Comparison of ENCODE assay signal across 16 mouse cellular contexts in the genomic region with DNA sequence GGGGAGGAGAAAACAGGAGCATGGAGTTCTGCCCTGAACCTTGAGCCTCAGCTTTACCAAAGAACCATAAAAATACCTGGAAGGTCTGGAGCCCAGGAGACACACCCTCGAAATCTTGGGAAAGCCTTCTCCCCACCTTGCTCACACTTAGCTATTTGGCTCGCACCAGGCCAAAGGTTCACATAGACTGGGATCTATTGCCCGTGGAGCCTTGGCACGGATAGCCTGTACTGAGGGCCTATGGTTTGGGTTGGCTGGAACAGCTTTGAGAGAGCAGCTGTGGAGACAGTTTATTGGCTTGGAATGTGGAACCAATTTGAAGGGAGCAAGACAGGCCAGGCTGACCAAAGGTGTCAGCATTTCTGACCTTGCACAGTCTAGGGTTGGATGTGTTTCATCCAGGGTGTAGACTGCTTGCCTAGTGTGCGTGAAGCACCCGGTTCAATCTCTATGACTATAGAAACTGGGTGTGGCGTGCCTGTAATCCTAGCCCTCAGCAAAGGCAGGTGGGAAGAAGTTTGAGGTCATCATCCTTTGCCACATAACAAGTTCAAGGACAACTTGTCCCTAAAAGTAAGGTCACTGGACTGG. TPM values are rescaled to one million over a fixed set of nuclear protein-coding genes. Genes with fewer than 3 reads are reported as not detected.
DNase-seq lines count a peak whose midpoint lies in the region; ATAC-seq and TF ChIP-seq lines count a peak whose summit lies in the region.
"Had no signal": no experiment of that assay in that cellular context is flagged by ENCODE, and none has a peak within 500 bp of the region (broad histone marks: within the 10 kb centered on the region; RNA-seq: fewer than 3 reads in every experiment).

No protein-coding gene starts in this region.

- intact Hi-C loops in gastrocnemius, adult 2 months (cut with DNase I): no loop called here
- intact Hi-C loops in left cerebral cortex, postnatal 4 days (cut with DNase I): loop anchor here (5.0 kb wide), 2 partner anchors 45 to 205 kb away; a partner anchor contains a TSS
- intact Hi-C loops in left cerebral cortex, adult 2 months (cut with DNase I): loop anchor here (5.0 kb wide), 2 partner anchors 65 to 165 kb away; no protein-coding TSS in a partner anchor

- peaks cover 5% of the 10 kb centered on the region; the same call in 1 of the 2 replicates for H3K4me1 ChIP-seq in intestine, postnatal 0 days (replicated peaks; ENCODE audit: control insufficient read depth, insufficient read depth, low read length)
- 0 out of 2 replicates have a peak, but pooled peaks cover 17% of the 10 kb centered on the region for H3K4me1 ChIP-seq in stomach, embryonic 16.5 days (ENCODE audit: control insufficient read depth, insufficient read depth, low read length)

- WGBS in intestine, postnatal 0 days: 34% methylated on average over 7 of the region's 7 CpGs
- 80% methylated on average over 7 of the region's 7 CpGs for WGBS in stomach, embryonic 16.5 days

- peak; percentile 91 for ATAC-seq in intestine, postnatal 0 days
- ATAC-seq in stomach, embryonic 16.5 days (ENCODE audit: insufficient read depth, low FRiP score): no peak
- ATAC-seq: forebrain, embryonic 14.5 days had no signal

- TF ChIP-seq CTCF in gastrocnemius, adult 2 months (IDR thresholded peaks at IDR 0.05): no peak
- TF ChIP-seq CTCF in left cerebral cortex, adult 2 months (IDR thresholded peaks at IDR 0.05): no peak
- no peak for TF ChIP-seq CTCF in intestine, postnatal 0 days (IDR thresholded peaks at IDR 0.05; ENCODE audit: low read depth)

- DNase-seq in gastrocnemius, adult 2 months: peak; percentile 35
- no peak for DNase-seq in gastrocnemius, adult 18-20 months (ENCODE audit: low spot score)
- DNase-seq in left cerebral cortex, postnatal 4 days: peak; percentile 34
- no peak for DNase-seq in left cerebral cortex, adult 2 months (ENCODE audit: extremely low spot score in 1 of 2, low spot score in 2 of 2)
- DNase-seq in frontal cortex, postnatal 14 days (ENCODE audit: low spot score in 2 of 2): no peak
- DNase-seq in thymus, postnatal 25 days: no peak
- DNase-seq: cerebellum, adult 11 months; gastrocnemius, postnatal 10 days; heart, postnatal 36 days; liver, embryonic 13.5 days; right cerebral cortex, postnatal 4 days had no signal

- no peaks in the 10 kb centered on the region for H3K36me3 ChIP-seq in intestine, postnatal 0 days (ENCODE audit: control insufficient read depth, insufficient read depth)
- H3K36me3 ChIP-seq in stomach, embryonic 16.5 days (ENCODE audit: control insufficient read depth, insufficient read depth, low read length): no peaks in the 10 kb centered on the region
- H3K36me3 ChIP-seq: liver, embryonic 13.5 days; midbrain, embryonic 15.5 days had no signal

- peak overlapping the region; percentile 28; the same call in 1 of the 2 replicates for H3K27ac ChIP-seq in gastrocnemius, adult 2 months
- H3K27ac ChIP-seq in left cerebral cortex, adult 2 months: no peak overlapping the region
- H3K27ac ChIP-seq in intestine, postnatal 0 days (ENCODE audit: low read depth, low read length): peak overlapping the region; percentile 65
- peak overlapping the region; percentile 96 for H3K27ac ChIP-seq in stomach, embryonic 16.5 days (ENCODE audit: low read length)
- H3K27ac ChIP-seq: liver, embryonic 13.5 days; macrophage; midbrain, embryonic 15.5 days had no signal

- no peak overlapping the region for H3K4me3 ChIP-seq in gastrocnemius, adult 2 months
- no peak overlapping the region for H3K4me3 ChIP-seq in left cerebral cortex, adult 2 months
- H3K4me3 ChIP-seq in intestine, postnatal 0 days (ENCODE audit: low read depth, low read length): no peak overlapping the region
- H3K4me3 ChIP-seq in stomach, embryonic 16.5 days (replicated peaks; ENCODE audit: low read length): no peak overlapping the region
- H3K4me3 ChIP-seq: liver, embryonic 13.5 days; midbrain, embryonic 15.5 days had no signal

- H3K27me3 ChIP-seq in intestine, postnatal 0 days (replicated peaks; ENCODE audit: control insufficient read depth, insufficient read depth, low read length): no peaks in the 10 kb centered on the region
- H3K27me3 ChIP-seq in stomach, embryonic 16.5 days (ENCODE audit: control insufficient read depth, insufficient read depth, low read length): no peaks in the 10 kb centered on the region
- H3K27me3 ChIP-seq: midbrain, embryonic 15.5 days had no signal

- H3K4me2 ChIP-seq in intestine, postnatal 0 days (replicated peaks; ENCODE audit: low read depth): no peak overlapping the region
- H3K4me2 ChIP-seq in stomach, embryonic 16.5 days (ENCODE audit: low read depth, low read length): no peak overlapping the region
- H3K4me2 ChIP-seq: liver, embryonic 13.5 days; midbrain, embryonic 15.5 days had no signal

- no peaks in the 10 kb centered on the region for H3K9me3 ChIP-seq in intestine, postnatal 0 days (ENCODE audit: control insufficient read depth)
- no peaks in the 10 kb centered on the region for H3K9me3 ChIP-seq in stomach, embryonic 16.5 days (replicated peaks; ENCODE audit: control insufficient read depth, low read length)
- H3K9me3 ChIP-seq: liver, embryonic 13.5 days; midbrain, embryonic 15.5 days had no signal

- no peak overlapping the region for H3K9ac ChIP-seq in intestine, postnatal 0 days (ENCODE audit: low read depth, low read length)
- no peak overlapping the region for H3K9ac ChIP-seq in stomach, embryonic 16.5 days (ENCODE audit: low read length)
- H3K9ac ChIP-seq: liver, embryonic 13.5 days; midbrain, embryonic 15.5 days had no signal

RNA-seq across cellular contexts. Expression of a gene that starts 6.3 kb away (rescaled TPM):
- 1 to 10 TPM; 3.5 to 3.8 TPM for total RNA-seq in gastrocnemius, adult 2 months (2021)
- total RNA-seq in gastrocnemius, adult 18-20 months (2021): 1 to 10 TPM; 2.9 TPM
- 10 to 100 TPM; 15.2 to 15.6 TPM for total RNA-seq in left cerebral cortex, postnatal 4 days (2021)
- total RNA-seq in left cerebral cortex, adult 2 months (2021): 10 to 100 TPM; 15.0 to 15.1 TPM
- polyA plus RNA-seq in intestine, postnatal 0 days (2015; fragmentation: Nextera tagmentation; extraction: Ambion mirVana): 6.3 and 7.2 TPM in 2 replicates
- 14.0 and 14.6 TPM in 2 replicates for polyA plus RNA-seq in stomach, embryonic 16.5 days (2015; fragmentation: Nextera tagmentation; extraction: Ambion mirVana)

RNA-seq across cellular contexts. Expression of a gene that starts 33.3 kb away (rescaled TPM):
- total RNA-seq in gastrocnemius, adult 2 months (2021): 100 to 1,000 TPM; 201 to 248 TPM
- 100 to 1,000 TPM; 193 to 210 TPM for total RNA-seq in gastrocnemius, adult 18-20 months (2021)
- under 1 TPM; 0.40 to 0.82 TPM for total RNA-seq in left cerebral cortex, postnatal 4 days (2021)
- 10 to 100 TPM; 10.6 to 12.2 TPM for total RNA-seq in left cerebral cortex, adult 2 months (2021)
- 0.14 and 0.31 TPM in 2 replicates for polyA plus RNA-seq in intestine, postnatal 0 days (2015; fragmentation: Nextera tagmentation; extraction: Ambion mirVana)
- 0.74 and 0.81 TPM in 2 replicates for polyA plus RNA-seq in stomach, embryonic 16.5 days (2015; fragmentation: Nextera tagmentation; extraction: Ambion mirVana)

RNA-seq across cellular contexts. Expression of a gene that starts 46.4 kb away (rescaled TPM):
- total RNA-seq in gastrocnemius, adult 2 months (2021): 10 to 100 TPM; 53.3 to 71.9 TPM
- total RNA-seq in gastrocnemius, adult 18-20 months (2021): 10 to 100 TPM; 46.0 to 59.0 TPM
- total RNA-seq in left cerebral cortex, postnatal 4 days (2021): 100 to 1,000 TPM; 149 to 156 TPM
- 100 to 1,000 TPM; 127 to 141 TPM for total RNA-seq in left cerebral cortex, adult 2 months (2021)
- polyA plus RNA-seq in intestine, postnatal 0 days (2015; fragmentation: Nextera tagmentation; extraction: Ambion mirVana): 3.6 and 4.5 TPM in 2 replicates
- 8.9 and 11.5 TPM in 2 replicates for polyA plus RNA-seq in stomach, embryonic 16.5 days (2015; fragmentation: Nextera tagmentation; extraction: Ambion mirVana)

Comparison
In these comparisons a context has a peak if more than half of its experiments do, and no peak if none do; other contexts are left out.
1. DNase-seq: peak in gastrocnemius, adult 2 months (single experiment) and left cerebral cortex, postnatal 4 days (single experiment); none in gastrocnemius, adult 18-20 months (single experiment), left cerebral cortex, adult 2 months (0 of 2), frontal cortex, postnatal 14 days (0 of 2) and thymus, postnatal 25 days (single experiment).
2. RNA of a gene that starts 33.3 kb away (total RNA-seq): 201 to 248 TPM in gastrocnemius, adult 2 months and 193 to 210 TPM in gastrocnemius, adult 18-20 months; 10.6 to 12.2 TPM in left cerebral cortex, adult 2 months and 0.40 to 0.82 TPM in left cerebral cortex, postnatal 4 days; every median in the first group is over 10 times any median in the second.